Mouse (Mus musculus) hindbrain, embryonic 11.5 days (tissue): ENCODE results near the gene Qtrt2. TPM values are rescaled to one million over a fixed set of nuclear protein-coding genes. Genes with fewer than 3 reads are reported as not detected.

ENCODE experiments used
- ATAC-seq: fragments of 200-750 bp; cut with Nextera tagmentation; 2 replicates; pipeline ENCODE4 v1.8.0; 2017; ENCODE audit warnings: mild to moderate bottlenecking, moderate TSS enrichment, moderate library complexity; ENCODE audit not compliant: low FRiP score
- DNase-seq: peaks from one replicate; pipeline ENCODE4 v3.0.0-alpha.2; 2015; ENCODE audit warnings: low spot score
- H3K27ac ChIP-seq: fragments of 300-500 bp; sonication (generic); 2 replicates; pipeline ENCODE4 v1.5.1; 2014; ENCODE audit warnings: mild to moderate bottlenecking, low read depth, low read length
- H3K27me3 ChIP-seq: fragments of 300-500 bp; sonication (generic); 2 replicates; pipeline ENCODE4 v1.6.1; 2014; ENCODE audit warnings: mild to moderate bottlenecking, low read length, moderate library complexity, mixed read lengths; ENCODE audit not compliant: control insufficient read depth, insufficient read depth
- H3K36me3 ChIP-seq: fragments of 300-500 bp; sonication (generic); 2 replicates; pipeline ENCODE4 v1.6.1; 2014; ENCODE audit warnings: mild to moderate bottlenecking, low read length, moderate library complexity, mixed read lengths; ENCODE audit not compliant: control insufficient read depth, insufficient read depth
- H3K4me1 ChIP-seq: fragments of 300-500 bp; sonication (generic); replicated peaks from 2 replicates; pipeline ENCODE4 v1.6.1; 2014; ENCODE audit warnings: low read length, mixed read lengths; ENCODE audit not compliant: control insufficient read depth, insufficient read depth
- H3K4me2 ChIP-seq: fragments of 300-500 bp; sonication (generic); replicated peaks from 2 replicates; pipeline ENCODE4 v1.6.1; 2014; ENCODE audit warnings: mild to moderate bottlenecking, low read depth, low read length
- H3K4me3 ChIP-seq: fragments of 300-500 bp; sonication (generic); 2 replicates; pipeline ENCODE4 v1.5.1; 2014; ENCODE audit warnings: low read depth, low read length
- H3K9ac ChIP-seq: fragments of 300-500 bp; sonication (generic); 2 replicates; pipeline ENCODE4 v1.6.1; 2014; ENCODE audit warnings: low read depth, low read length
- H3K9me3 ChIP-seq: fragments of 300-500 bp; sonication (generic); 2 replicates; pipeline ENCODE4 v1.6.1; 2016; ENCODE audit warnings: low read length; ENCODE audit not compliant: control insufficient read depth
- WGBS: fragments of 180-500 bp; shearing (Covaris S2); extraction: QIAGEN DNeasy Blood & Tissue Kit; methylation state at CpG from one replicate; pipeline ENCODE4 v1.1.7; 2014; 5-methylcytosine and 5-hydroxymethylcytosine counted together
- polyA plus RNA-seq: library from polyadenylated mRNA; unstranded; fragments of >200 nt; fragmentation: Nextera tagmentation; extraction: Ambion mirVana; gene quantifications from 2 replicates; pipeline ENCODE4 v1.2.1, GENCODE M21; 2014

Gene Qtrt2
- polyA plus RNA-seq, 1 experiment from 2014 or later, result 35.9 TPM

- WGBS, result 66% methylated on average over 3 of the region's 3 CpGs
These were observed 99.1 kb downstream of the Qtrt2 start for GRCm38 (mm10) chr16:43827492-43827891.

DNA sequence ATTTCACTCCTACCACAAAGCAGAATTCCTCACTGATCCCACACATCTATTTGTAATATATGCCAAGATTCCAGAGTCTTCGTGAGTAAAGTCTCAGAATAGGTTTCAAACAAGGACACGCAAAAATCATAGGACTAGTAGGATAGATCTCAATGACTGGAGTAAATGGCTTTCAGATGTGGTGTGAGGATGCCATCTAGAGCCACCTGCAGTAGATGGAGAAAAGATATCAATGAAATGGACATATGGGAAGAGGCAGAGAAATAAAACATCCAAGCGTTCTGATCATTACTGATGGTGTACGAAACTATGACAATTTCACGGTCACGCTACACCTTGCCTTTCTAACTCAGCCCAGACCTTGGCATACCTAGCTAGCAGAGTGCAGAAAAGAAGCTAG is 108.2 kb downstream of the Qtrt2 start:
- Histone ChIP-seq H3K4me1 (no peaks in the 10 kb centered on the region), H3K4me2 (no peak overlapping the region), H3K9me3 (no peaks in the 10 kb centered on the region), H3K27ac (no peak overlapping the region), H3K27me3 (no peaks in the 10 kb centered on the region), H3K9ac (no peak overlapping the region), H3K36me3 (no peaks in the 10 kb centered on the region), H3K4me3 (no peak overlapping the region)
- no peak for ATAC-seq
- WGBS, result 96% methylated on average over 6 of the region's 6 CpGs
- no peak for DNase-seq

More at GRCm38 (mm10) chr16:43827492-43827891, 99.1 kb downstream of the Qtrt2 start:
- DNase-seq (no peak), ATAC-seq (no peak)
- H3K4me2 ChIP-seq, result no peak overlapping the region
- no peaks in the 10 kb centered on the region for H3K9me3 ChIP-seq
- no peaks in the 10 kb centered on the region for H3K36me3 ChIP-seq
- no peaks in the 10 kb centered on the region for H3K4me1 ChIP-seq
- H3K27ac ChIP-seq, result no peak overlapping the region
- H3K27me3 ChIP-seq, result no peaks in the 10 kb centered on the region
- H3K4me3 ChIP-seq, result no peak overlapping the region
- no peak overlapping the region for H3K9ac ChIP-seq

GRCm38 (mm10) chr16:43816321-43816720 is 110.3 kb downstream of the Qtrt2 start:
- Histone ChIP-seq H3K9me3 (no peaks in the 10 kb centered on the region), H3K4me3 (no peak overlapping the region), H3K27me3 (no peaks in the 10 kb centered on the region), H3K9ac (no peak overlapping the region), H3K4me2 (no peak overlapping the region), H3K36me3 (no peaks in the 10 kb centered on the region), H3K4me1 (no peaks in the 10 kb centered on the region), H3K27ac (no peak overlapping the region)
- ATAC-seq (no peak), DNase-seq (no peak)
- WGBS, result 79% methylated on average over 4 of the region's 5 CpGs

GRCm38 (mm10) chr16:43814644-43815043 is 112.0 kb downstream of the Qtrt2 start:
- Histone ChIP-seq H3K4me3 (no peak overlapping the region), H3K4me1 (no peaks in the 10 kb centered on the region), H3K27ac (no peak overlapping the region), H3K36me3 (no peaks in the 10 kb centered on the region), H3K4me2 (no peak overlapping the region), H3K27me3 (no peaks in the 10 kb centered on the region), H3K9me3 (no peaks in the 10 kb centered on the region), H3K9ac (no peak overlapping the region)
- DNase-seq, result no peak
- ATAC-seq, result no peak
- 45% methylated on average over 4 of the region's 4 CpGs for WGBS

Other genes with a start within 250 kb of the Qtrt2 start
- not detected in 2 replicates for gene Drd3, start 172.8 kb downstream of the Qtrt2 start, polyA plus RNA-seq
- 12.6 and 18.4 TPM in 2 replicates for gene Ccdc191, start 37.0 kb downstream of the Qtrt2 start, polyA plus RNA-seq
- 0.28 and 1.3 TPM in 2 replicates for gene Zdhhc23, start 53.0 kb upstream of the Qtrt2 start, polyA plus RNA-seq
- 3.3 and 4.3 TPM in 2 replicates for gene Gramd1c, start 136.5 kb upstream of the Qtrt2 start, polyA plus RNA-seq
- 73.9 and 82.8 TPM in 2 replicates for gene Atp6v1a, start 212.9 kb upstream of the Qtrt2 start, polyA plus RNA-seq
- 76.0 and 86.1 TPM in 2 replicates for gene Naa50, start 213.0 kb upstream of the Qtrt2 start, polyA plus RNA-seq
- gene Usf3, start 246.4 kb upstream of the Qtrt2 start, polyA plus RNA-seq, result 4.7 and 6.6 TPM in 2 replicates